Mouse (Mus musculus): ENCODE data around the gene Gm49337.
A peak's percentile ranks its signal among the peaks of the same experiment; 100 is the strongest.
"Not testable (repeated sequence)": the region's sequence is repeated elsewhere in the genome, so short reads cannot be mapped to it uniquely, and the experiment has no call there.

The Gm49337 gene

GRCm38 (mm10) chr4:116208891-116209290, 35.7 kb downstream of the Gm49337 start:
- no peak for DNase-seq (ENCODE audit: low read depth, low spot score)

GRCm38 (mm10) chr4:116215895-116216605, 42.9 kb downstream of the Gm49337 start:
- DNase-seq (ENCODE audit: low read depth, low spot score), result no peak

- no peak for DNase-seq (ENCODE audit: low read depth, low spot score)
These were observed 43.9 kb downstream of the Gm49337 start for GRCm38 (mm10) chr4:116217046-116217445.

- DNase-seq (ENCODE audit: low read depth, low spot score), result not testable (repeated sequence)
These were observed 44.5 kb downstream of the Gm49337 start for GRCm38 (mm10) chr4:116217661-116218060.

- DNase-seq (ENCODE audit: low read depth, low spot score), result no peak
These were observed 45.9 kb downstream of the Gm49337 start for GRCm38 (mm10) chr4:116219056-116219455.

- peak; percentile 28 for DNase-seq (ENCODE audit: low read depth, low spot score)
These were observed 47.0 kb downstream of the Gm49337 start for GRCm38 (mm10) chr4:116220071-116220650.

GRCm38 (mm10) chr4:116220780-116221139, 47.6 kb downstream of the Gm49337 start:
- no peak for DNase-seq (ENCODE audit: low read depth, low spot score)

GRCm38 (mm10) chr4:116221140-116221851, 48.1 kb downstream of the Gm49337 start, which contains the start of gene Pik3r3:
TSS of gene Pik3r3 (plus strand) at chr4:116221618.
- DNase-seq (ENCODE audit: low read depth, low spot score), result peak; percentile 99

- peak; percentile 58 for DNase-seq (ENCODE audit: low read depth, low spot score)
These were observed 49.0 kb downstream of the Gm49337 start for GRCm38 (mm10) chr4:116221996-116222842.

- DNase-seq (ENCODE audit: low read depth, low spot score), result peak; percentile 11
These were observed 49.6 kb downstream of the Gm49337 start for GRCm38 (mm10) chr4:116222843-116223119.

- DNase-seq (ENCODE audit: low read depth, low spot score), result no peak
These were observed 70.2 kb downstream of the Gm49337 start for GRCm38 (mm10) chr4:116243377-116243776.

GRCm38 (mm10) chr4:116244240-116244639, 71.1 kb downstream of the Gm49337 start:
- no peak for DNase-seq (ENCODE audit: low read depth, low spot score)

GRCm38 (mm10) chr4:116245926-116246325, 72.7 kb downstream of the Gm49337 start:
- peak; percentile 75 for DNase-seq (ENCODE audit: low read depth, low spot score)

- no peak for DNase-seq (ENCODE audit: low read depth, low spot score)
These were observed 76.8 kb downstream of the Gm49337 start for GRCm38 (mm10) chr4:116249986-116250385.

GRCm38 (mm10) chr4:116268220-116268619, 95.0 kb downstream of the Gm49337 start:
- DNase-seq (ENCODE audit: low read depth, low spot score), result no peak

GRCm38 (mm10) chr4:116282211-116282610, 109.0 kb downstream of the Gm49337 start:
- DNase-seq (ENCODE audit: low read depth, low spot score), result peak; percentile 37

- no peak for DNase-seq (ENCODE audit: low read depth, low spot score)
These were observed 118.4 kb downstream of the Gm49337 start for GRCm38 (mm10) chr4:116291561-116291960.

GRCm38 (mm10) chr4:116293296-116293695, 120.1 kb downstream of the Gm49337 start:
- no peak for DNase-seq (ENCODE audit: low read depth, low spot score)

GRCm38 (mm10) chr4:116300878-116301355, 127.7 kb downstream of the Gm49337 start:
- DNase-seq (ENCODE audit: low read depth, low spot score), result no peak

- DNase-seq (ENCODE audit: low read depth, low spot score), result no peak
These were observed 131.4 kb downstream of the Gm49337 start for GRCm38 (mm10) chr4:116304551-116304950.

GRCm38 (mm10) chr4:116317575-116317974, 144.4 kb downstream of the Gm49337 start:
- DNase-seq (ENCODE audit: low read depth, low spot score), result no peak

- DNase-seq (ENCODE audit: low read depth, low spot score), result no peak
These were observed 148.9 kb downstream of the Gm49337 start for GRCm38 (mm10) chr4:116322127-116322526.

Measured in CD4-positive, CD25-positive, alpha-beta regulatory T cell, adult 2 months (primary cell).